8 mouse cellular contexts compared by ENCODE assay signal in the genomic region with DNA sequence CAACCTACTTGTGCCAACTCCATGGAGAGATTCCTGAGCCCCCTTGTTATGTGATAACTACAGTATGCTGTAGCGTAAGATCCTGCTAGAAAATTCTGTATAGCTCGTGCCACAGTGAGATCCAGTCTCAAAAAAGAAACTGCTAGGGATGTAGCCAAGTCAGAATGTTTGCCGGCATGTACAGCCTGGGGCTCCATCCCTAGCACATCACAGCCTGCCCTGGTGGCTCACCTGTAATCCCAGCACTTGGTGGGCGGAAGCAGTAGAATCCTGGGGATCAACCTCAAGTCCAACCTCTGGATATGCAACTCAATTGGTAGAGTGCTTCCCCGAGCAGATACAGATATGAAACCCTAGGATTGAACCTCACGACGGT. TPM values are rescaled to one million over a fixed set of nuclear protein-coding genes. Genes with fewer than 3 reads are reported as not detected.
A peak's percentile ranks its signal among the peaks of the same experiment; 100 is the strongest.
DNase-seq lines count a peak whose midpoint lies in the region; ATAC-seq lines count a peak whose summit lies in the region.

No protein-coding gene starts in this region.

- ATAC-seq in kidney, embryonic 14.5 days (ENCODE audit: low FRiP score, low TSS enrichment), result peak; percentile 13
- ATAC-seq in activated CD4-positive, CD25-positive, alpha-beta regulatory T cell, adult 4 months, result peak; percentile 13
- ATAC-seq in midbrain, embryonic 11.5 days (ENCODE audit: low FRiP score), result peak; percentile 0; the same call in 1 of the 2 replicates

- no peaks in the 10 kb centered on the region for H3K27me3 ChIP-seq in kidney, embryonic 14.5 days (ENCODE audit: control insufficient read depth, insufficient read depth, low read length)
- no peaks in the 10 kb centered on the region for H3K27me3 ChIP-seq in hindbrain, embryonic 10.5 days (ENCODE audit: insufficient read depth, poor library complexity, severe bottlenecking)
- no peaks in the 10 kb centered on the region for H3K27me3 ChIP-seq in midbrain, embryonic 11.5 days (ENCODE audit: control insufficient read depth, insufficient read depth, low read length)

- H3K27ac ChIP-seq in kidney, embryonic 14.5 days (ENCODE audit: low read depth, low read length), result peak overlapping the region; percentile 99
- H3K27ac ChIP-seq in hindbrain, embryonic 10.5 days, result peak overlapping the region; percentile 99
- peak overlapping the region; percentile 17; the same call in 1 of the 2 replicates for H3K27ac ChIP-seq in midbrain, embryonic 11.5 days (ENCODE audit: low read depth, low read length)

- no peak for DNase-seq in kidney, adult 8-10 months
- no peak for DNase-seq in hindbrain, embryonic 10.5 days (ENCODE audit: low spot score)
- no peak for DNase-seq in midbrain, embryonic 11.5 days (ENCODE audit: low spot score, missing footprints)
- DNase-seq in left cerebral cortex, adult 11 months (ENCODE audit: low spot score), result no peak
- no peak for DNase-seq in frontal cortex, postnatal 14 days (ENCODE audit: low spot score in 2 of 2)
- no peak for DNase-seq in gastrocnemius, adult 18-20 months (ENCODE audit: low spot score)

- H3K4me3 ChIP-seq in kidney, embryonic 14.5 days (ENCODE audit: low read length), result peak overlapping the region; percentile 98
- H3K4me3 ChIP-seq in hindbrain, embryonic 10.5 days, result peak overlapping the region; percentile 99
- H3K4me3 ChIP-seq in midbrain, embryonic 11.5 days (ENCODE audit: low read depth, low read length), result peak overlapping the region; percentile 98

- H3K9ac ChIP-seq in kidney, embryonic 14.5 days (ENCODE audit: low read depth, low read length), result peak overlapping the region; percentile 100
- H3K9ac ChIP-seq in midbrain, embryonic 11.5 days (ENCODE audit: low read length), result peak overlapping the region; percentile 98

- 16% methylated on average over 7 of the region's 7 CpGs for WGBS in kidney, embryonic 14.5 days
- WGBS in hindbrain, embryonic 10.5 days, result 15% methylated on average over 7 of the region's 7 CpGs
- 20% methylated on average over 7 of the region's 7 CpGs for WGBS in midbrain, embryonic 11.5 days

- H3K4me1 ChIP-seq in kidney, embryonic 14.5 days (ENCODE audit: control insufficient read depth, insufficient read depth, low read length), result peaks cover 24% of the 10 kb centered on the region
- peaks cover 35% of the 10 kb centered on the region for H3K4me1 ChIP-seq in hindbrain, embryonic 10.5 days (replicated peaks)
- H3K4me1 ChIP-seq in midbrain, embryonic 11.5 days (ENCODE audit: control insufficient read depth, insufficient read depth, low read length), result peaks cover 12% of the 10 kb centered on the region

- H3K4me2 ChIP-seq in kidney, embryonic 14.5 days (replicated peaks; ENCODE audit: low read depth, low read length), result peak overlapping the region; percentile 53
- H3K4me2 ChIP-seq in midbrain, embryonic 11.5 days, result peak overlapping the region; percentile 91

- H3K36me3 ChIP-seq in kidney, embryonic 14.5 days (ENCODE audit: control insufficient read depth, insufficient read depth, low read length), result no peaks in the 10 kb centered on the region
- peaks cover 16% of the 10 kb centered on the region for H3K36me3 ChIP-seq in hindbrain, embryonic 10.5 days
- H3K36me3 ChIP-seq in midbrain, embryonic 11.5 days (ENCODE audit: control insufficient read depth, insufficient read depth, low read length), result no peaks in the 10 kb centered on the region

- no peaks in the 10 kb centered on the region for H3K9me3 ChIP-seq in kidney, embryonic 14.5 days (ENCODE audit: control insufficient read depth, low read length)
- H3K9me3 ChIP-seq in hindbrain, embryonic 10.5 days, result no peaks in the 10 kb centered on the region
- no peaks in the 10 kb centered on the region for H3K9me3 ChIP-seq in midbrain, embryonic 11.5 days (ENCODE audit: control insufficient read depth, low read length)

RNA-seq across cellular contexts. Expression of gene Rac1, which starts 0.5 kb away (rescaled TPM):
- polyA plus RNA-seq in kidney, embryonic 14.5 days (2014; fragmentation: Nextera tagmentation; extraction: Ambion mirVana), result 439 and 578 TPM in 2 replicates
- polyA plus RNA-seq in activated CD4-positive, CD25-positive, alpha-beta regulatory T cell, adult 4 months (2017; shearing (Covaris generic)), result 10 to 100 TPM; 63.1 to 70.0 TPM
- 390 and 422 TPM in 2 replicates for polyA plus RNA-seq in hindbrain, embryonic 10.5 days (2016; fragmentation: Nextera tagmentation; extraction: Ambion mirVana)
- 480 and 494 TPM in 2 replicates for polyA plus RNA-seq in midbrain, embryonic 11.5 days (2014; fragmentation: Nextera tagmentation; extraction: Ambion mirVana)
- 100 to 1,000 TPM; 225 to 239 TPM for total RNA-seq in gastrocnemius, adult 18-20 months (2021)

Comparison
In these comparisons a context has a peak if more than half of its experiments do, and no peak if none do; other contexts are left out.
1. H3K27ac ChIP-seq: peak in every context shown above with its lines; median percentile 99 in kidney, embryonic 14.5 days; 99 in hindbrain, embryonic 10.5 days; 17 in midbrain, embryonic 11.5 days.